Mouse (Mus musculus) testis, adult 2 months (tissue): ENCODE data around the gene R3hdm2.

Source experiments
- CTCF ChIP-seq: fragments of 200-500 bp; IDR thresholded peaks from 2 replicates; pipeline ENCODE4 v1.5.1; 2012; ENCODE audit warnings: low read depth, mild to moderate bottlenecking, inconsistent platforms, low read length, moderate library complexity; ENCODE audit not compliant: control insufficient read depth, insufficient read depth, insufficient replicate concordance
- POLR2A ChIP-seq: fragments of 200-500 bp; IDR thresholded peaks from 2 replicates; pipeline ENCODE4 v1.6.1; 2012; ENCODE audit warnings: low read depth, mild to moderate bottlenecking, inconsistent platforms, low read length, moderate library complexity; ENCODE audit not compliant: control insufficient read depth

- TF ChIP-seq CTCF (no peak), POLR2A (no peak)
Observed at GRCm38 (mm10) chr10:127343029-127343428, 37.1 kb upstream of the R3hdm2 start.
